Mouse (Mus musculus): ENCODE measurements at regions not wholly inside any gene's neighbourhood (a gene's known extent, or its start where the extent isn't known, plus 50 kb on each side); places are given as distances from the start of the nearest gene placed in this dataset.

- Histone ChIP-seq H3K27me3 (ENCODE audit: control insufficient read depth, insufficient read depth, insufficient read length) (no peaks in the 10 kb centered on the region), H3K4me3 (ENCODE audit: insufficient read depth, poor library complexity, severe bottlenecking) (no peak overlapping the region), H3K79me3 (ENCODE audit: low read depth) (no peaks in the 10 kb centered on the region), H3K36me3 (ENCODE audit: control insufficient read depth, insufficient read depth) (no peaks in the 10 kb centered on the region), H3ac (ENCODE audit: control insufficient read depth, insufficient read length, low read depth) (no peak overlapping the region), H3K79me2 (ENCODE audit: control insufficient read depth, insufficient read depth) (no peaks in the 10 kb centered on the region)
- TF ChIP-seq MYOD1 (IDR thresholded peaks at IDR 0.05; ENCODE audit: control insufficient read depth, insufficient read length, low read depth) (no peak), MAX (IDR thresholded peaks at IDR 0.05) (no peak), CTCF (IDR thresholded peaks at IDR 0.05; ENCODE audit: control insufficient read depth, insufficient read depth, insufficient read length) (no peak)
These were observed 73.4 kb upstream of the Nabp1 start for GRCm38 (mm10) chr1:51551624-51552023.

- Histone ChIP-seq H3K36me3 (ENCODE audit: control insufficient read depth, insufficient read depth) (no peaks in the 10 kb centered on the region), H3K27me3 (ENCODE audit: control insufficient read depth, insufficient read depth, insufficient read length) (no peaks in the 10 kb centered on the region), H3ac (ENCODE audit: control insufficient read depth, insufficient read length, low read depth) (no peak overlapping the region), H3K79me3 (ENCODE audit: low read depth) (no peaks in the 10 kb centered on the region), H3K79me2 (ENCODE audit: control insufficient read depth, insufficient read depth) (no peaks in the 10 kb centered on the region), H3K4me3 (ENCODE audit: insufficient read depth, poor library complexity, severe bottlenecking) (no peak overlapping the region)
- TF ChIP-seq FOSL1 (IDR thresholded peaks at IDR 0.05; ENCODE audit: insufficient read depth, low read length, poor library complexity, severe bottlenecking) (no peak), MYOD1 (IDR thresholded peaks at IDR 0.05; ENCODE audit: control insufficient read depth, insufficient read length, low read depth) (no peak), MAX (IDR thresholded peaks at IDR 0.05) (no peak), CEBPB (IDR thresholded peaks at IDR 0.05; ENCODE audit: low read depth) (no peak), CTCF (IDR thresholded peaks at IDR 0.05; ENCODE audit: control insufficient read depth, insufficient read depth, insufficient read length) (no peak), MYOG (IDR thresholded peaks at IDR 0.05; ENCODE audit: control insufficient read depth, extremely low read depth, insufficient read length) (no peak), USF1 (IDR thresholded peaks at IDR 0.05; ENCODE audit: low read depth) (no peak)
These were observed 64.6 kb upstream of the Nabp1 start for GRCm38 (mm10) chr1:51542801-51543200.

GRCm38 (mm10) chr1:51539634-51540033 is 61.4 kb upstream of the Nabp1 start:
- TF ChIP-seq MAX (IDR thresholded peaks at IDR 0.05) (no peak), MYOG (IDR thresholded peaks at IDR 0.05; ENCODE audit: control insufficient read depth, extremely low read depth, insufficient read length) (no peak), FOSL1 (IDR thresholded peaks at IDR 0.05; ENCODE audit: insufficient read depth, low read length, poor library complexity, severe bottlenecking) (no peak), MYOD1 (IDR thresholded peaks at IDR 0.05; ENCODE audit: control insufficient read depth, insufficient read length, low read depth) (no peak), CTCF (IDR thresholded peaks at IDR 0.05; ENCODE audit: control insufficient read depth, insufficient read depth, insufficient read length) (no peak), USF1 (IDR thresholded peaks at IDR 0.05; ENCODE audit: low read depth) (no peak), CEBPB (IDR thresholded peaks at IDR 0.05; ENCODE audit: low read depth) (no peak)
- no peaks in the 10 kb centered on the region for H3K36me3 ChIP-seq (ENCODE audit: control insufficient read depth, insufficient read depth)
- H3K79me3 ChIP-seq (ENCODE audit: low read depth), result no peaks in the 10 kb centered on the region

GRCm38 (mm10) chr1:51538836-51539235 is 60.6 kb upstream of the Nabp1 start:
- H3K36me3 ChIP-seq (ENCODE audit: control insufficient read depth, insufficient read depth), result no peaks in the 10 kb centered on the region

More at GRCm38 (mm10) chr1:51539634-51540033, 61.4 kb upstream of the Nabp1 start:
- Histone ChIP-seq H3K79me2 (ENCODE audit: control insufficient read depth, insufficient read depth) (no peaks in the 10 kb centered on the region), H3ac (ENCODE audit: control insufficient read depth, insufficient read length, low read depth) (no peak overlapping the region), H3K27me3 (ENCODE audit: control insufficient read depth, insufficient read depth, insufficient read length) (no peaks in the 10 kb centered on the region), H3K4me3 (ENCODE audit: insufficient read depth, poor library complexity, severe bottlenecking) (no peak overlapping the region)

GRCm38 (mm10) chr1:51537765-51538360 is 59.6 kb upstream of the Nabp1 start:
- no peaks in the 10 kb centered on the region for H3K36me3 ChIP-seq (ENCODE audit: control insufficient read depth, insufficient read depth)
- no peak overlapping the region for H3ac ChIP-seq (ENCODE audit: control insufficient read depth, insufficient read length, low read depth)
- H3K4me3 ChIP-seq (ENCODE audit: insufficient read depth, poor library complexity, severe bottlenecking), result no peak overlapping the region
- H3K79me2 ChIP-seq (ENCODE audit: control insufficient read depth, insufficient read depth), result no peaks in the 10 kb centered on the region
- no peaks in the 10 kb centered on the region for H3K79me3 ChIP-seq (ENCODE audit: low read depth)
- no peaks in the 10 kb centered on the region for H3K27me3 ChIP-seq (ENCODE audit: control insufficient read depth, insufficient read depth, insufficient read length)
- no peak for TF ChIP-seq CTCF (IDR thresholded peaks at IDR 0.05; ENCODE audit: control insufficient read depth, insufficient read depth, insufficient read length)
- TF ChIP-seq FOSL1 (IDR thresholded peaks at IDR 0.05; ENCODE audit: insufficient read depth, low read length, poor library complexity, severe bottlenecking), result no peak
- no peak for TF ChIP-seq MAX (IDR thresholded peaks at IDR 0.05)
- TF ChIP-seq MYOD1 (IDR thresholded peaks at IDR 0.05; ENCODE audit: control insufficient read depth, insufficient read length, low read depth), result no peak
- TF ChIP-seq CEBPB (IDR thresholded peaks at IDR 0.05; ENCODE audit: low read depth), result no peak
- TF ChIP-seq MYOG (IDR thresholded peaks at IDR 0.05; ENCODE audit: control insufficient read depth, extremely low read depth, insufficient read length), result no peak
- no peak for TF ChIP-seq USF1 (IDR thresholded peaks at IDR 0.05; ENCODE audit: low read depth)

More at GRCm38 (mm10) chr1:51538836-51539235, 60.6 kb upstream of the Nabp1 start:
- no peak for TF ChIP-seq FOSL1 (IDR thresholded peaks at IDR 0.05; ENCODE audit: insufficient read depth, low read length, poor library complexity, severe bottlenecking)
- TF ChIP-seq CEBPB (IDR thresholded peaks at IDR 0.05; ENCODE audit: low read depth), result no peak
- TF ChIP-seq MYOD1 (IDR thresholded peaks at IDR 0.05; ENCODE audit: control insufficient read depth, insufficient read length, low read depth), result no peak
- TF ChIP-seq MAX (IDR thresholded peaks at IDR 0.05), result no peak
- no peak for TF ChIP-seq MYOG (IDR thresholded peaks at IDR 0.05; ENCODE audit: control insufficient read depth, extremely low read depth, insufficient read length)
- TF ChIP-seq USF1 (IDR thresholded peaks at IDR 0.05; ENCODE audit: low read depth), result no peak
- TF ChIP-seq CTCF (IDR thresholded peaks at IDR 0.05; ENCODE audit: control insufficient read depth, insufficient read depth, insufficient read length), result no peak
- Histone ChIP-seq H3K79me2 (ENCODE audit: control insufficient read depth, insufficient read depth) (no peaks in the 10 kb centered on the region), H3K27me3 (ENCODE audit: control insufficient read depth, insufficient read depth, insufficient read length) (no peaks in the 10 kb centered on the region), H3ac (ENCODE audit: control insufficient read depth, insufficient read length, low read depth) (no peak overlapping the region), H3K79me3 (ENCODE audit: low read depth) (no peaks in the 10 kb centered on the region), H3K4me3 (ENCODE audit: insufficient read depth, poor library complexity, severe bottlenecking) (no peak overlapping the region)

GRCm38 (mm10) chr1:51536076-51536475 is 57.9 kb upstream of the Nabp1 start:
- TF ChIP-seq MYOD1 (IDR thresholded peaks at IDR 0.05; ENCODE audit: control insufficient read depth, insufficient read length, low read depth) (no peak), CTCF (IDR thresholded peaks at IDR 0.05; ENCODE audit: control insufficient read depth, insufficient read depth, insufficient read length) (no peak), MYOG (IDR thresholded peaks at IDR 0.05; ENCODE audit: control insufficient read depth, extremely low read depth, insufficient read length) (no peak), CEBPB (IDR thresholded peaks at IDR 0.05; ENCODE audit: low read depth) (no peak), MAX (IDR thresholded peaks at IDR 0.05) (no peak), FOSL1 (IDR thresholded peaks at IDR 0.05; ENCODE audit: insufficient read depth, low read length, poor library complexity, severe bottlenecking) (no peak), USF1 (IDR thresholded peaks at IDR 0.05; ENCODE audit: low read depth) (no peak)
- Histone ChIP-seq H3K36me3 (ENCODE audit: control insufficient read depth, insufficient read depth) (no peaks in the 10 kb centered on the region), H3K4me3 (ENCODE audit: insufficient read depth, poor library complexity, severe bottlenecking) (no peak overlapping the region), H3K79me2 (ENCODE audit: control insufficient read depth, insufficient read depth) (no peaks in the 10 kb centered on the region), H3K79me3 (ENCODE audit: low read depth) (no peaks in the 10 kb centered on the region), H3ac (ENCODE audit: control insufficient read depth, insufficient read length, low read depth) (no peak overlapping the region), H3K27me3 (ENCODE audit: control insufficient read depth, insufficient read depth, insufficient read length) (no peaks in the 10 kb centered on the region)
